Comparison of ENCODE assay signal across 9 mouse cellular contexts in genomic region chr11:31373438-31373837, GRCm38 (mm10). TPM values are rescaled to one million over a fixed set of nuclear protein-coding genes. Genes with fewer than 3 reads are reported as not detected.
DNase-seq lines count a peak whose midpoint lies in the region; ATAC-seq lines count a peak whose summit lies in the region.
"Had no signal": no experiment of that assay in that cellular context is flagged by ENCODE, and none has a peak within 500 bp of the region (broad histone marks: within the 10 kb centered on the region; RNA-seq: fewer than 3 reads in every experiment).

No protein-coding gene starts in this region.

- H3K4me3 ChIP-seq in forebrain, embryonic 10.5 days: no peak overlapping the region
- H3K4me3 ChIP-seq in forebrain, embryonic 12.5 days (replicated peaks): no peak overlapping the region
- no peak overlapping the region for H3K4me3 ChIP-seq in neural tube, embryonic 15.5 days (replicated peaks)
- H3K4me3 ChIP-seq in liver, embryonic 11.5 days (ENCODE audit: low read depth, low read length): no peak overlapping the region
- H3K4me3 ChIP-seq: neural tube, embryonic 12.5 days had no signal

- no peak overlapping the region for H3K9ac ChIP-seq in forebrain, embryonic 12.5 days
- no peak overlapping the region for H3K9ac ChIP-seq in neural tube, embryonic 15.5 days (replicated peaks)
- H3K9ac ChIP-seq in liver, embryonic 11.5 days (ENCODE audit: low read depth, low read length): no peak overlapping the region
- H3K9ac ChIP-seq: neural tube, embryonic 12.5 days had no signal

- no peaks in the 10 kb centered on the region for H3K36me3 ChIP-seq in forebrain, embryonic 10.5 days (replicated peaks)
- no peaks in the 10 kb centered on the region for H3K36me3 ChIP-seq in forebrain, embryonic 12.5 days (replicated peaks)
- H3K36me3 ChIP-seq in neural tube, embryonic 15.5 days: no peaks in the 10 kb centered on the region
- H3K36me3 ChIP-seq in liver, embryonic 11.5 days (ENCODE audit: control insufficient read depth, insufficient read depth, low read length): no peaks in the 10 kb centered on the region
- H3K36me3 ChIP-seq: neural tube, embryonic 12.5 days had no signal

- ATAC-seq in forebrain, embryonic 12.5 days (ENCODE audit: low FRiP score): no peak
- ATAC-seq in neural tube, embryonic 15.5 days (ENCODE audit: low FRiP score): no peak
- ATAC-seq in liver, embryonic 11.5 days (replicated peaks; ENCODE audit: low FRiP score): peak; percentile 57; the same call in 1 of the 2 replicates

- no peak overlapping the region for H3K4me2 ChIP-seq in forebrain, embryonic 12.5 days
- no peak overlapping the region for H3K4me2 ChIP-seq in neural tube, embryonic 15.5 days
- H3K4me2 ChIP-seq in liver, embryonic 11.5 days: no peak overlapping the region
- H3K4me2 ChIP-seq: neural tube, embryonic 12.5 days had no signal

- peak; percentile 42 for DNase-seq in forebrain, embryonic 10.5 days (ENCODE audit: extremely low spot score, low spot score)
- DNase-seq in neural tube, embryonic 10.5 days (ENCODE audit: extremely low spot score, low spot score): peak; percentile 32
- DNase-seq in embryo, embryonic 10.5 days (ENCODE audit: low spot score): peak; percentile 74
- peak; percentile 48 for DNase-seq in liver, embryonic 11.5 days (ENCODE audit: low spot score)
- DNase-seq in spleen, postnatal 10 days (ENCODE audit: low spot score in 2 of 2): peak; percentile 37 to 74
- no peak for DNase-seq in layer of hippocampus, adult 9-10 months (ENCODE audit: low spot score)

- 66% methylated on average over 7 of the region's 7 CpGs for WGBS in forebrain, embryonic 10.5 days
- 70% methylated on average over 7 of the region's 7 CpGs for WGBS in forebrain, embryonic 12.5 days
- WGBS in neural tube, embryonic 15.5 days: 77% methylated on average over 7 of the region's 7 CpGs
- 49% methylated on average over 7 of the region's 7 CpGs for WGBS in liver, embryonic 11.5 days

- no peaks in the 10 kb centered on the region; the same call in 1 of the 2 replicates for H3K9me3 ChIP-seq in forebrain, embryonic 10.5 days
- no peaks in the 10 kb centered on the region for H3K9me3 ChIP-seq in forebrain, embryonic 12.5 days
- no peaks in the 10 kb centered on the region for H3K9me3 ChIP-seq in neural tube, embryonic 15.5 days (replicated peaks)
- no peaks in the 10 kb centered on the region for H3K9me3 ChIP-seq in liver, embryonic 11.5 days (ENCODE audit: control insufficient read depth, low read length)
- H3K9me3 ChIP-seq: neural tube, embryonic 12.5 days had no signal

- H3K27ac ChIP-seq in forebrain, embryonic 10.5 days: no peak overlapping the region
- H3K27ac ChIP-seq in forebrain, embryonic 12.5 days: no peak overlapping the region
- H3K27ac ChIP-seq in neural tube, embryonic 15.5 days (replicated peaks): no peak overlapping the region
- no peak overlapping the region for H3K27ac ChIP-seq in liver, embryonic 11.5 days (ENCODE audit: low read depth, low read length)
- H3K27ac ChIP-seq: neural tube, embryonic 12.5 days had no signal

- H3K27me3 ChIP-seq in forebrain, embryonic 10.5 days (ENCODE audit: poor library complexity, severe bottlenecking): peaks cover 41% of the 10 kb centered on the region
- H3K27me3 ChIP-seq in forebrain, embryonic 12.5 days: peaks cover 32% of the 10 kb centered on the region
- peaks cover 27% of the 10 kb centered on the region for H3K27me3 ChIP-seq in neural tube, embryonic 15.5 days (replicated peaks)
- H3K27me3 ChIP-seq in liver, embryonic 11.5 days (replicated peaks; ENCODE audit: control insufficient read depth, insufficient read depth, low read length): peaks cover 34% of the 10 kb centered on the region

- H3K4me1 ChIP-seq in forebrain, embryonic 10.5 days: peaks cover 31% of the 10 kb centered on the region
- peaks cover 26% of the 10 kb centered on the region for H3K4me1 ChIP-seq in forebrain, embryonic 12.5 days
- H3K4me1 ChIP-seq in neural tube, embryonic 15.5 days: peaks cover 23% of the 10 kb centered on the region
- H3K4me1 ChIP-seq in liver, embryonic 11.5 days (replicated peaks; ENCODE audit: control insufficient read depth, insufficient read depth, low read length): peaks cover 10% of the 10 kb centered on the region

RNA-seq across cellular contexts. Expression of gene Stc2, which starts 3.6 kb away (rescaled TPM):
- 2.9 and 3.4 TPM in 2 replicates for polyA plus RNA-seq in forebrain, embryonic 10.5 days (2016; fragmentation: Nextera tagmentation; extraction: Ambion mirVana)
- polyA plus RNA-seq in forebrain, embryonic 12.5 days (2016; fragmentation: Nextera tagmentation; extraction: Ambion mirVana): 1.6 and 2.1 TPM in 2 replicates
- 1.2 and 2.8 TPM in 2 replicates for polyA plus RNA-seq in neural tube, embryonic 15.5 days (2015; fragmentation: Nextera tagmentation; extraction: Ambion mirVana)
- polyA plus RNA-seq in liver, embryonic 11.5 days (2014; fragmentation: Nextera tagmentation; extraction: Ambion mirVana): 1.6 and 2.3 TPM in 2 replicates
